Mouse (Mus musculus): Measurements from ENCODE around the gene Haao. TPM values are rescaled to one million over a fixed set of nuclear protein-coding genes. Genes with fewer than 3 reads are reported as not detected.

The Haao gene
- polyA plus RNA-seq, 1 experiment from 2014 or later: 0.92 TPM

GRCm38 (mm10) chr17:83849081-83849675 lies 1.4 kb upstream of the Haao start:
- H3K9ac ChIP-seq (ENCODE audit: low read depth, low read length): no peak overlapping the region
- 62% methylated on average over 12 of the region's 12 CpGs for WGBS
- no peak overlapping the region for H3K4me2 ChIP-seq (ENCODE audit: low read depth, low read length)
- no peaks in the 10 kb centered on the region for H3K4me1 ChIP-seq (ENCODE audit: control insufficient read depth, insufficient read depth, low read length)
- no peaks in the 10 kb centered on the region for H3K36me3 ChIP-seq (ENCODE audit: control insufficient read depth, insufficient read depth, low read length)
- no peak overlapping the region for H3K27ac ChIP-seq (replicated peaks; ENCODE audit: low read depth, low read length)
- DNase-seq (ENCODE audit: low spot score): no peak
- H3K4me3 ChIP-seq (ENCODE audit: low read depth, low read length): no peak overlapping the region
- H3K27me3 ChIP-seq (replicated peaks; ENCODE audit: control insufficient read depth, insufficient read depth, low read length): no peaks in the 10 kb centered on the region
- ATAC-seq (ENCODE audit: low read depth): 0 out of 2 replicates have a peak, but pooled peaks have one; percentile 48
- H3K9me3 ChIP-seq (ENCODE audit: control insufficient read depth, low read length): no peaks in the 10 kb centered on the region

- no peak overlapping the region for H3K9ac ChIP-seq (ENCODE audit: low read depth, low read length)
- H3K4me3 ChIP-seq (ENCODE audit: low read depth, low read length): no peak overlapping the region
- no peak overlapping the region for H3K4me2 ChIP-seq (ENCODE audit: low read depth, low read length)
- no peak for DNase-seq (ENCODE audit: low spot score)
- no peaks in the 10 kb centered on the region for H3K4me1 ChIP-seq (ENCODE audit: control insufficient read depth, insufficient read depth, low read length)
- H3K36me3 ChIP-seq (ENCODE audit: control insufficient read depth, insufficient read depth, low read length): no peaks in the 10 kb centered on the region
- no peaks in the 10 kb centered on the region for H3K27me3 ChIP-seq (replicated peaks; ENCODE audit: control insufficient read depth, insufficient read depth, low read length)
- no peak for ATAC-seq (ENCODE audit: low read depth)
- no peaks in the 10 kb centered on the region for H3K9me3 ChIP-seq (ENCODE audit: control insufficient read depth, low read length)
- WGBS: 57% methylated on average over 4 of the region's 4 CpGs
- H3K27ac ChIP-seq (replicated peaks; ENCODE audit: low read depth, low read length): no peak overlapping the region
Measured at GRCm38 (mm10) chr17:83848482-83848881, 719 bp upstream of the Haao start.

- Histone ChIP-seq H3K9ac (ENCODE audit: low read depth, low read length) (no peak overlapping the region), H3K9me3 (ENCODE audit: control insufficient read depth, low read length) (no peaks in the 10 kb centered on the region), H3K4me3 (ENCODE audit: low read depth, low read length) (no peak overlapping the region), H3K36me3 (ENCODE audit: control insufficient read depth, insufficient read depth, low read length) (no peaks in the 10 kb centered on the region), H3K4me1 (ENCODE audit: control insufficient read depth, insufficient read depth, low read length) (no peaks in the 10 kb centered on the region), H3K27me3 (replicated peaks; ENCODE audit: control insufficient read depth, insufficient read depth, low read length) (no peaks in the 10 kb centered on the region), H3K27ac (replicated peaks; ENCODE audit: low read depth, low read length) (no peak overlapping the region), H3K4me2 (ENCODE audit: low read depth, low read length) (no peak overlapping the region)
- ATAC-seq (ENCODE audit: low read depth) (no peak), DNase-seq (ENCODE audit: low spot score) (no peak)
- 81% methylated on average over 6 of the region's 6 CpGs for WGBS
Measured at GRCm38 (mm10) chr17:83847100-83847499, 663 bp downstream of the Haao start.

GRCm38 (mm10) chr17:83846301-83847021 lies 1.3 kb downstream of the Haao start:
- Histone ChIP-seq H3K4me1 (ENCODE audit: control insufficient read depth, insufficient read depth, low read length) (no peaks in the 10 kb centered on the region), H3K9me3 (ENCODE audit: control insufficient read depth, low read length) (no peaks in the 10 kb centered on the region), H3K27me3 (replicated peaks; ENCODE audit: control insufficient read depth, insufficient read depth, low read length) (no peaks in the 10 kb centered on the region), H3K4me2 (ENCODE audit: low read depth, low read length) (no peak overlapping the region), H3K36me3 (ENCODE audit: control insufficient read depth, insufficient read depth, low read length) (no peaks in the 10 kb centered on the region), H3K4me3 (ENCODE audit: low read depth, low read length) (no peak overlapping the region), H3K9ac (ENCODE audit: low read depth, low read length) (no peak overlapping the region), H3K27ac (replicated peaks; ENCODE audit: low read depth, low read length) (no peak overlapping the region)
- 76% methylated on average over 21 of the region's 21 CpGs for WGBS
- ATAC-seq (ENCODE audit: low read depth): no peak
- DNase-seq (ENCODE audit: low spot score): no peak

- Histone ChIP-seq H3K9me3 (ENCODE audit: control insufficient read depth, low read length) (no peaks in the 10 kb centered on the region), H3K4me2 (ENCODE audit: low read depth, low read length) (no peak overlapping the region), H3K27me3 (replicated peaks; ENCODE audit: control insufficient read depth, insufficient read depth, low read length) (no peaks in the 10 kb centered on the region), H3K9ac (ENCODE audit: low read depth, low read length) (no peak overlapping the region), H3K4me1 (ENCODE audit: control insufficient read depth, insufficient read depth, low read length) (no peaks in the 10 kb centered on the region), H3K27ac (replicated peaks; ENCODE audit: low read depth, low read length) (no peak overlapping the region), H3K4me3 (ENCODE audit: low read depth, low read length) (no peak overlapping the region), H3K36me3 (ENCODE audit: control insufficient read depth, insufficient read depth, low read length) (no peaks in the 10 kb centered on the region)
- no peak for DNase-seq (ENCODE audit: low spot score)
- ATAC-seq (ENCODE audit: low read depth): no peak
- whole genome bisulfite sequencing: 79% methylated on average over 8 of the region's 8 CpGs
Measured at GRCm38 (mm10) chr17:83845538-83845937, 2.2 kb downstream of the Haao start.

- Histone ChIP-seq H3K9me3 (ENCODE audit: control insufficient read depth, low read length) (no peaks in the 10 kb centered on the region), H3K9ac (ENCODE audit: low read depth, low read length) (no peak overlapping the region), H3K27me3 (replicated peaks; ENCODE audit: control insufficient read depth, insufficient read depth, low read length) (no peaks in the 10 kb centered on the region), H3K4me1 (ENCODE audit: control insufficient read depth, insufficient read depth, low read length) (no peaks in the 10 kb centered on the region), H3K4me3 (ENCODE audit: low read depth, low read length) (no peak overlapping the region), H3K27ac (replicated peaks; ENCODE audit: low read depth, low read length) (no peak overlapping the region), H3K4me2 (ENCODE audit: low read depth, low read length) (no peak overlapping the region), H3K36me3 (ENCODE audit: control insufficient read depth, insufficient read depth, low read length) (no peaks in the 10 kb centered on the region)
- WGBS: 59% methylated on average over 7 of the region's 7 CpGs
- ATAC-seq (ENCODE audit: low read depth) (no peak), DNase-seq (ENCODE audit: low spot score) (no peak)
Measured at GRCm38 (mm10) chr17:83843780-83844179, 4.0 kb downstream of the Haao start.

- Histone ChIP-seq H3K4me1 (ENCODE audit: control insufficient read depth, insufficient read depth, low read length) (peaks cover 6% of the 10 kb centered on the region; the same call in 1 of the 2 replicates), H3K9me3 (ENCODE audit: control insufficient read depth, low read length) (no peaks in the 10 kb centered on the region), H3K9ac (ENCODE audit: low read depth, low read length) (no peak overlapping the region), H3K36me3 (ENCODE audit: control insufficient read depth, insufficient read depth, low read length) (no peaks in the 10 kb centered on the region), H3K27me3 (replicated peaks; ENCODE audit: control insufficient read depth, insufficient read depth, low read length) (no peaks in the 10 kb centered on the region), H3K4me3 (ENCODE audit: low read depth, low read length) (no peak overlapping the region), H3K4me2 (ENCODE audit: low read depth, low read length) (no peak overlapping the region), H3K27ac (replicated peaks; ENCODE audit: low read depth, low read length) (no peak overlapping the region)
- ATAC-seq (ENCODE audit: low read depth) (no peak), DNase-seq (ENCODE audit: low spot score) (no peak)
- 76% methylated on average over 5 of the region's 5 CpGs for WGBS
Measured at GRCm38 (mm10) chr17:83841011-83841410, 6.8 kb downstream of the Haao start.

GRCm38 (mm10) chr17:83839132-83839531 lies 8.6 kb downstream of the Haao start:
- Histone ChIP-seq H3K9ac (ENCODE audit: low read depth, low read length) (no peak overlapping the region), H3K9me3 (ENCODE audit: control insufficient read depth, low read length) (no peaks in the 10 kb centered on the region), H3K4me3 (ENCODE audit: low read depth, low read length) (no peak overlapping the region), H3K27me3 (replicated peaks; ENCODE audit: control insufficient read depth, insufficient read depth, low read length) (no peaks in the 10 kb centered on the region), H3K4me2 (ENCODE audit: low read depth, low read length) (no peak overlapping the region), H3K4me1 (ENCODE audit: control insufficient read depth, insufficient read depth, low read length) (peaks cover 6% of the 10 kb centered on the region), H3K27ac (replicated peaks; ENCODE audit: low read depth, low read length) (no peak overlapping the region), H3K36me3 (ENCODE audit: control insufficient read depth, insufficient read depth, low read length) (no peaks in the 10 kb centered on the region)
- no peak for ATAC-seq (ENCODE audit: low read depth)
- DNase-seq (ENCODE audit: low spot score): no peak
- 62% methylated on average over 9 of the region's 9 CpGs for WGBS

Data from embryonic facial prominence, embryonic 14.5 days (tissue).